Mouse (Mus musculus) stomach, postnatal 0 days (tissue): ENCODE measurements around the gene Ncstn. TPM values are rescaled to one million over a fixed set of nuclear protein-coding genes. Genes with fewer than 3 reads are reported as not detected.
A peak's percentile ranks its signal among the peaks of the same experiment; 100 is the strongest.

Source experiments
- ATAC-seq: fragments of 200-750 bp; cut with Nextera tagmentation; 2 replicates; pipeline ENCODE4 v1.8.0; 2017; ENCODE audit not compliant: low FRiP score, low TSS enrichment
- DNase-seq: peaks from one replicate; pipeline ENCODE4 v3.0.0-alpha.2; 2016; ENCODE audit warnings: low spot score
- H3K27ac ChIP-seq: fragments of 300-500 bp; sonication (generic); replicated peaks from 2 replicates; pipeline ENCODE4 v1.5.1; 2014; ENCODE audit warnings: mild to moderate bottlenecking, control low read depth
- H3K27me3 ChIP-seq: fragments of 300-500 bp; sonication (generic); 2 replicates; pipeline ENCODE4 v1.6.1; 2014; ENCODE audit warnings: low read length; ENCODE audit not compliant: control insufficient read depth, insufficient read depth
- H3K36me3 ChIP-seq: fragments of 300-500 bp; sonication (generic); 2 replicates; pipeline ENCODE4 v1.6.1; 2014; ENCODE audit warnings: low read length, mixed read lengths; ENCODE audit not compliant: control insufficient read depth, insufficient read depth
- H3K4me1 ChIP-seq: fragments of 300-500 bp; sonication (generic); replicated peaks from 2 replicates; pipeline ENCODE4 v1.6.1; 2014; ENCODE audit warnings: antibody characterized with exemption; ENCODE audit not compliant: control insufficient read depth, insufficient read depth
- H3K4me2 ChIP-seq: fragments of 300-500 bp; sonication (generic); replicated peaks from 2 replicates; pipeline ENCODE4 v1.6.1; 2014; ENCODE audit warnings: low read depth, mild to moderate bottlenecking, control low read depth, moderate library complexity
- H3K4me3 ChIP-seq: fragments of 300-500 bp; sonication (generic); 2 replicates; pipeline ENCODE4 v1.5.1; 2014; ENCODE audit warnings: low read depth, low read length, control low read depth
- H3K9ac ChIP-seq: fragments of 300-500 bp; sonication (generic); 2 replicates; pipeline ENCODE4 v1.6.1; 2014; ENCODE audit warnings: mild to moderate bottlenecking, low read length, control low read depth, mixed read lengths
- H3K9me3 ChIP-seq: fragments of 300-500 bp; sonication (generic); 2 replicates; pipeline ENCODE4 v1.6.1; 2016; ENCODE audit warnings: low read length; ENCODE audit not compliant: control insufficient read depth
- CTCF ChIP-seq: IDR thresholded peaks from 2 replicates; pipeline ENCODE4 v1.5.1; 2016; ENCODE audit warnings: antibody characterized with exemption, low read depth, mild to moderate bottlenecking, moderate library complexity
- EP300 ChIP-seq: optimal IDR thresholded peaks from 2 replicates; pipeline ENCODE3; 2016; ENCODE audit warnings: antibody characterized with exemption
- WGBS: fragments of 180-500 bp; shearing (Covaris S2); extraction: QIAGEN DNeasy Blood & Tissue Kit; methylation state at CpG from one replicate; pipeline ENCODE4 v1.1.7; 2014; 5-methylcytosine and 5-hydroxymethylcytosine counted together
- polyA plus RNA-seq: library from polyadenylated mRNA; unstranded; fragments of >200 nt; fragmentation: Nextera tagmentation; extraction: Ambion mirVana; gene quantifications from 2 replicates; pipeline ENCODE4 v1.2.1, GENCODE M21; 2015

Gene Ncstn
- polyA plus RNA-seq, 1 experiment from 2014 or later: 79.3 TPM

DNA sequence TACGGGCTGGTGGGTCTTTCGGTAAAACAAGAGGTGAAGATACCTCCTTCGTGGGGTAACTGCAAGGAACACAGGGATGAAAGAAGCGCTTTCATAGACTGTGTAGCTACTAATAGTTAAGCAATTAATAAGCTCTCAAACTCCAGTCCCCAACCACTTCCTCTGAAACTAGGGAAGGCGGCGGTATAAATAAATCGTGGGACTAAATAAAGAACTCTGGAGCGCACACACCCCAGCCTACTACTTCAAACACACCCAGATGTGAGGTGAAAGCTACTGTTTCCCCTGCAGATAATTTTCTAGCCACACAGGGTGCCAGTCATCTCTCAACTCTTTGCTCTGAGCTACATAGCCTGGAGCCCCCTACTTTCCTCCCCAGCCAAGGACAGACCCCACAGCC is 66.6 kb downstream of the Ncstn start:
- Histone ChIP-seq H3K4me1 (peaks cover 2% of the 10 kb centered on the region; the same call in 1 of the 2 replicates), H3K27me3 (no peaks in the 10 kb centered on the region), H3K9me3 (no peaks in the 10 kb centered on the region), H3K4me3 (no peak overlapping the region), H3K9ac (no peak overlapping the region), H3K4me2 (no peak overlapping the region), H3K27ac (peak overlapping the region; percentile 56; the same call in 1 of the 2 replicates), H3K36me3 (no peaks in the 10 kb centered on the region)
- ATAC-seq (no peak), DNase-seq (no peak)
- TF ChIP-seq CTCF (no peak), EP300 (no peak)
- WGBS: 45% methylated on average over 8 of the region's 8 CpGs

Other genes starting within 250 kb of the Ncstn start
- gene Cd84, start 243.1 kb downstream of the Ncstn start, polyA plus RNA-seq: 1.5 and 1.8 TPM in 2 replicates
- not detected in 2 replicates for gene Gm10521, start 187.1 kb downstream of the Ncstn start, polyA plus RNA-seq
- gene Slamf6, start 165.3 kb downstream of the Ncstn start, polyA plus RNA-seq: 0.06 and 0.36 TPM in 2 replicates
- gene Vangl2, start 54.4 kb downstream of the Ncstn start, polyA plus RNA-seq: 5.2 and 5.4 TPM in 2 replicates
- not detected in 2 replicates for gene Nhlh1, start 25.2 kb downstream of the Ncstn start, polyA plus RNA-seq
- gene Copa, start 266 bp downstream of the Ncstn start, polyA plus RNA-seq: 89.6 and 90.8 TPM in 2 replicates
- gene Pex19, start 44.0 kb upstream of the Ncstn start, polyA plus RNA-seq: 82.9 and 92.0 TPM in 2 replicates
- 57.0 and 59.8 TPM in 2 replicates for gene Dcaf8, start 65.3 kb upstream of the Ncstn start, polyA plus RNA-seq
- gene Pea15a, start 124.0 kb upstream of the Ncstn start, polyA plus RNA-seq: 79.4 and 81.6 TPM in 2 replicates
- gene Casq1, start 137.1 kb upstream of the Ncstn start, polyA plus RNA-seq: 9.8 and 9.9 TPM in 2 replicates
- not detected in 2 replicates for gene Atp1a4, start 175.6 kb upstream of the Ncstn start, polyA plus RNA-seq
- gene Igsf8, start 178.8 kb upstream of the Ncstn start, polyA plus RNA-seq: 19.1 and 19.5 TPM in 2 replicates
- 3.1 and 4.1 TPM in 2 replicates for gene Atp1a2, start 215.3 kb upstream of the Ncstn start, polyA plus RNA-seq
- gene Kcnj9, start 246.5 kb upstream of the Ncstn start, polyA plus RNA-seq: 0.07 TPM in 2 replicates